Mouse (Mus musculus) ES-Bruce4 (cell line): ENCODE measurements at regions not wholly inside any gene's neighbourhood (a gene's known extent, or its start where the extent isn't known, plus 50 kb on each side); places are given as distances from the start of the nearest gene placed in this dataset.

Experiments
- CTCF ChIP-seq: IDR thresholded peaks from one replicate; pipeline ENCODE4 v1.8.1; 2011; ENCODE audit warnings: low read depth, low read length
- EP300 ChIP-seq: IDR thresholded peaks from 2 replicates; pipeline ENCODE4 v1.6.1; 2011; ENCODE audit warnings: low read depth, low read length; ENCODE audit not compliant: insufficient read depth

GRCm38 (mm10) chr1:73233041-73233440, 217.3 kb upstream of the Tnp1 start:
- no peak for TF ChIP-seq CTCF
- no peak for TF ChIP-seq EP300
